Mouse (Mus musculus): ENCODE measurements around the gene 4930444G20Rik.
"Not testable (repeated sequence)": the region's sequence is repeated elsewhere in the genome, so short reads cannot be mapped to it uniquely, and the experiment has no call there.

4930444G20Rik gene

DNA sequence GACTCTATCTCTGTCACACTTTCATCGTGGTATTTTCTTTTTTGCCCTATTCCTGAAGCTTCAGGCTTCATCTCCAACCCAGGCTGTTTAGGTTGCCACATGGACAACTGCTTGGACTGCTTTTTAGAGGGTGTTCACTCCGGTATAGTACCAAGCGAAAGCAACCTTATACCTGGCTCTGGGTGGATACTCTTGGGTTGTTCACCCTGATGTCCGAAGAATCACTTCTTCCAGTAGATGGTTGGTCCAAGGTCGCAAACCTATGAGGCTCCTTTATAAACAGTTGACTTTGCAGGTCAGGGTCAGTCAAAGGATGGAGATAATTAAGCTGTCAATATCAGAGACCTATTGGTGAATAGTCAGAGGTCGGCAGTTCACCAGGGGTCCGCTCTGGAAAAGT, at the start of gene 4930444G20Rik:
Gene 4930444G20Rik, minus strand, starts transcription at position 101 of the 400 bp plus-strand sequence.
- DNase-seq: not testable (repeated sequence)

DNA sequence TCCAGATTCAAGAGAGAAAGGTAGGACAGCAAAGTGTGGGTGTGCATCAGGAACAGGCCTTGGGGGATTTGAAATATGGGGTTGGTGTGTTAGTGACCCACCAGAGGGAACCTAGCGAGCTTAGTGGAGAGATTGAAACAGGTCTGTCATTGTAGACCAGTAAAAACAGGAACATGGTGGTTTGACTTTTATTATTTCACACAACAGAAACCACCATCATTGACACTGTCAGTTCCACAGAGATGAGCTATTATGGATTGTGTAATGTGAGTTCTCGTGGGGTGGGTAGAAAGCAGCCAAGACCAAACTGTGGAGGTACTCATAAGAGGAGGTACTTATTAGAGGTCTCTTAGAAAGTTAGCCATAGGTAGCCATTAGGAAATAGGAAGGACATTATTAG, 6.7 kb upstream of the 4930444G20Rik start:
- DNase-seq: no peak

DNA sequence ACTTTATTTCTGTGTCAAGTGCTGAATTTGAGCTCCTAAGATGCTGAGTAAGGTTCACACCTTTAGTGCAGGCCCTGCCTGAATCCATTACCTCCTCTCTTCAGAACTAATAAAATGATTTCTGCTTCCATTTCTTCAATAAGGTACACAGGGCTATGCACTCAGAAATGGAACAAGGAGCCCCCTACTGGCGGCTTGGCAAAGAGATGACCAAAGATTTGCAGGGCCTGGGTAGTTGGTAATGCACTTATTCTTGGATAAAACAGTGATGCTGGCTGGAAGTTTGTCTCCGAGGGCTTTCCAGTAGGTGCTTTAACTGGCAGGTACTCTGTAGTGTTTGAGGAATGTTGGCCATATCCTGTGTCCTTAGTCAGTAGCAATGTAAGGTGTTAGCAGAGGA, 4.9 kb upstream of the 4930444G20Rik start:
- no peak for DNase-seq

DNA sequence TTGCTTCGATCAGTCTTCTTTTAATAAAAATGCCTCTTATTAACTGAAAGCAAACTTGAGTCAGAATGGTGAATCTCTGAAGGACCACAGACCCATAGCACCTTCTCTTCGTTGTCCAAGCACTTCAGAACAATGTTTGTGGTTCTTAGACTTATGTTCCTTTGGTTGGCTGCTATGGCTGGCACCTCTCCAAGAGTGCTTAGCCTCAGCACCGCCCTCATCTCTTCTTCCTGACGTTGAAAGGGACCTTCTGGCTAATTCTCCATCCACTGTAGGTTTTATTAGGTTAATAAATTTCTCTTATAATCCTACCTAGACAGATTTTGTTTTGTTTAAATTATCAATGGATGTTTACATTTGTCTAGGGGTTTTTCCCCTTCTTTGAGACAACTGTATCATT, 2.7 kb upstream of the 4930444G20Rik start:
- no peak for DNase-seq

- no peak for DNase-seq
Measured at GRCm38 (mm10) chr10:22070168-22070567, 2.3 kb upstream of the 4930444G20Rik start.

GRCm38 (mm10) chr10:22059415-22059814, 8.5 kb downstream of the 4930444G20Rik start:
- no peak for DNase-seq

- DNase-seq: no peak
Measured at GRCm38 (mm10) chr10:22059026-22059325, 8.9 kb downstream of the 4930444G20Rik start.

DNA sequence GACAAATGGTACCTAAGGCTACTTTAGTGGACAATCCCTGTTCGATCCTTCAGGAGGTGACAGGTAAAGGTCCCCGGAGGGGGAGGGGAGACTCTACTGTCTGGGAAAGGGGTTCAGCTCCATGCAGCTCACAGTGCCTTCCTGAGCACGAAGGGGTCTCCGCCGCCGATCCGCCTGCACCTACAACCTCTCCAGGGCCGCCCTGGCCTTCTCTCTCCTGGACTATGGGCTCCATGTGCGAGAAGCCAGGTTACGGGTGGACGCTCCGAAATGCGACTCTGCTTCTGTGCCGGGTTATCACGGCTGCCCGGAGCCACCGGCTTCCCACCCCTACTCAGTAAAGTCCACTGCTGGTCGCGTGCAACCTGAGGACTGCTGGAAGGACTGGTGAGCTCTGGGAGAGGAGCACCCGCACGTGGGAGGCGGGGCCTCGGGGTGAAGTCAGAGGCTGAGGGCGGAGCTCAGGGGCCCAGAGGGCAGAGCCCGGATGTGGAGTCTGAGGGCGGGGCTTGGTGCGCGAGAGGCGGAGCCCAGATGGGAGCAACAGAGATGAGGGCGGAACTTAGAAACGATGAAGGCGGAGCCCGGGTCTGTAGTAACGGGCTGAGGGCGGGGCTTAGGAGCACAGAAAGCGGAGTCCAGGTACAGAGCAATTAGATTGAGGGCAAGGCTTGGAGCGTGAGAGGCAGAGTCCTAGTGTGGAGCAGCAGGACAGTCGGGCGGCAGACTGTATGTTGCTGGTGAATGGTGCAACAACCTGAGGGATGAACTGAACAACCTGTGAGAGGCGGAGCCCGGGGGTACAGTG, 9.5 kb downstream of the 4930444G20Rik start:
- peak; percentile 96 for DNase-seq

- DNase-seq: no peak
Measured at GRCm38 (mm10) chr10:22055308-22055707, 12.6 kb downstream of the 4930444G20Rik start.

DNA sequence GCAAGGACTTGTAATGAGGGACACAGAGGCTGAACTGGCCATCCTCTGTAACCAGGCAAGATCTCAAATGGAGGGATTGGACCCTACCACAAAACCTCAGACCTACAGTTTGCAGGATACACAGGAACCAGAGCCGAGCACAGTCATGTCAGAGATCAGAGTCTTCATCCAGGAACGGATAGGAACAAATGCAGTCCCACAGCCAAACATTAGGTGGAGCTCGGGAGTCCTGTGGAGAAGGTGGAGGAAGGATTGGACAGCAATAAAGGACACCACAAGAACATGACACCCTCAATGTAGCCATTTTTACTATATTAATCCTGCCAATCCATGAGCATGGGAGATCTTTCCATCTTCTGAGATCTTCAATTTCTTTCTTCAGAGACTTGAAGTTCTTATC, 31.6 kb downstream of the 4930444G20Rik start:
- DNase-seq: peak; percentile 27

- DNase-seq: no peak
Measured at GRCm38 (mm10) chr10:22034303-22034702, 33.6 kb downstream of the 4930444G20Rik start.

DNA sequence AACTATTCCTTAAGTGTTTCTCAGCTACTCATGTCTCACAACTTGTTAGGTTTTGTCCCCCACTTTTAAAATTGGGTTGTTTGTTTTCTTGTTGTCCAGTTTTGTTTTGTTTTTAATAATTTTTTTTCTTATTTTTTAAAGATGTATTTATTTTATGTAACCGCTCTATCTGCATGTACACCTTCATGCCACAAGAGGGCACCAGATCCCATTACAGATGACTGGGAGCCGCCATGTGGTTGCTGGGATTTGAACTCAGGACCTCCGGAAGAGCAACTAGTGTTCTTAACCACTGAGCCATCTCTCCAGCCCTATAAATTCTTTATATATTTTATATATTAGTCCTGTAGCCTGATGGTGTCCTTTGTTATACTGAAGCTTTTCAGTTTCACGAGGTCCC, 49.3 kb downstream of the 4930444G20Rik start:
- DNase-seq: no peak

- DNase-seq: no peak
Measured at GRCm38 (mm10) chr10:22017469-22018159, 50.3 kb downstream of the 4930444G20Rik start.
